In genomic region chr2:166401860-166402259, GRCm38 (mm10) we compare ENCODE assay signal across 25 mouse cellular contexts.
A peak's percentile ranks its signal among the peaks of the same experiment; 100 is the strongest.
DNase-seq lines count a peak whose midpoint lies in the region; ATAC-seq and TF ChIP-seq lines count a peak whose summit lies in the region.
"Had no signal": no experiment of that assay in that cellular context is flagged by ENCODE, and none has a peak within 500 bp of the region (broad histone marks: within the 10 kb centered on the region; RNA-seq: fewer than 3 reads in every experiment).

No protein-coding gene starts in this region.

- ATAC-seq in forebrain, embryonic 13.5 days = no peak
- ATAC-seq in heart, postnatal 0 days (ENCODE audit: insufficient read depth, low read depth) = no peak
- peak; percentile 71 for ATAC-seq in common myeloid progenitor, adult 5-6 weeks (replicated peaks; ENCODE audit: low read depth, poor library complexity, severe bottlenecking)
- ATAC-seq in midbrain, embryonic 15.5 days (replicated peaks) = no peak
- ATAC-seq: CD4-positive, CD25-positive, alpha-beta regulatory T cell, adult 4 months; forebrain, embryonic 15.5 days had no signal

- peaks cover 61% of the 10 kb centered on the region for H3K4me1 ChIP-seq in forebrain, embryonic 10.5 days
- peaks cover 20% of the 10 kb centered on the region for H3K4me1 ChIP-seq in forebrain, embryonic 13.5 days
- H3K4me1 ChIP-seq in heart, postnatal 0 days (ENCODE audit: control insufficient read depth, insufficient read depth) = peaks cover 37% of the 10 kb centered on the region
- H3K4me1 ChIP-seq in midbrain, embryonic 15.5 days = peaks cover 28% of the 10 kb centered on the region
- H3K4me1 ChIP-seq: forebrain, embryonic 15.5 days; liver, embryonic 15.5 days had no signal

- intact Hi-C loops in heart, postnatal 36 days (cut with DNase I) = no loop called here

- peaks cover 37% of the 10 kb centered on the region for H3K27me3 ChIP-seq in forebrain, embryonic 10.5 days (ENCODE audit: poor library complexity, severe bottlenecking)
- peaks cover 16% of the 10 kb centered on the region; the same call in 1 of the 2 replicates for H3K27me3 ChIP-seq in forebrain, embryonic 13.5 days
- no peaks in the 10 kb centered on the region for H3K27me3 ChIP-seq in heart, postnatal 0 days (ENCODE audit: control insufficient read depth, insufficient read depth, low read length)
- H3K27me3 ChIP-seq in splenic B cell, adult 2 months (ENCODE audit: control insufficient read depth, insufficient read depth, low read length, poor library complexity, severe bottlenecking) = no peaks in the 10 kb centered on the region
- no peaks in the 10 kb centered on the region for H3K27me3 ChIP-seq in midbrain, embryonic 15.5 days (replicated peaks)
- H3K27me3 ChIP-seq: forebrain, embryonic 15.5 days; liver, embryonic 15.5 days had no signal

- H3K27ac ChIP-seq in forebrain, embryonic 10.5 days = 0 out of 2 replicates have a peak overlapping the region, but pooled peaks have one; percentile 8
- no peak overlapping the region for H3K27ac ChIP-seq in forebrain, embryonic 13.5 days
- peak overlapping the region; percentile 97 for H3K27ac ChIP-seq in heart, postnatal 0 days (ENCODE audit: low read depth)
- no peak overlapping the region for H3K27ac ChIP-seq in midbrain, embryonic 15.5 days
- H3K27ac ChIP-seq: forebrain, embryonic 15.5 days; hindbrain, embryonic 15.5 days; kidney, postnatal 0 days; left cerebral cortex, adult 2 months; liver, embryonic 15.5 days; lung, embryonic 15.5 days had no signal

- H3K36me3 ChIP-seq in forebrain, embryonic 10.5 days (replicated peaks) = no peaks in the 10 kb centered on the region
- H3K36me3 ChIP-seq in forebrain, embryonic 13.5 days (ENCODE audit: poor library complexity, severe bottlenecking) = no peaks in the 10 kb centered on the region
- H3K36me3 ChIP-seq in heart, postnatal 0 days (replicated peaks; ENCODE audit: control insufficient read depth, insufficient read depth, low read length) = no peaks in the 10 kb centered on the region
- H3K36me3 ChIP-seq in splenic B cell, adult 2 months (ENCODE audit: control insufficient read depth, insufficient read depth, low read length, poor library complexity, severe bottlenecking) = no peaks in the 10 kb centered on the region
- H3K36me3 ChIP-seq in midbrain, embryonic 15.5 days (replicated peaks) = no peaks in the 10 kb centered on the region
- H3K36me3 ChIP-seq: forebrain, embryonic 15.5 days; hindbrain, embryonic 15.5 days; limb, embryonic 10.5 days; liver, embryonic 15.5 days; lung, embryonic 15.5 days; midbrain, embryonic 10.5 days had no signal

- 92% methylated on average over 3 of the region's 3 CpGs for WGBS in forebrain, embryonic 10.5 days
- WGBS in forebrain, embryonic 13.5 days = 84% methylated on average over 3 of the region's 3 CpGs
- WGBS in heart, postnatal 0 days = 78% methylated on average over 3 of the region's 3 CpGs
- WGBS in midbrain, embryonic 15.5 days = 82% methylated on average over 3 of the region's 3 CpGs

- no peak for DNase-seq in forebrain, embryonic 10.5 days (ENCODE audit: extremely low spot score, low spot score)
- DNase-seq in heart, postnatal 0 days (ENCODE audit: low spot score) = no peak
- DNase-seq in heart, postnatal 36 days = no peak
- peak; percentile 67 for DNase-seq in splenic B cell, adult 2 months (ENCODE audit: low read depth, low spot score)
- DNase-seq: adrenal gland, adult 2 months; cerebellum, adult 11-12 months; cerebellum, postnatal 25 days; embryo, embryonic 11 days; heart, postnatal 4 days; kidney, adult 2 months; liver; lung, postnatal 4 days; thymus, postnatal 25 days had no signal

- H3K9me3 ChIP-seq in forebrain, embryonic 10.5 days = no peaks in the 10 kb centered on the region
- no peaks in the 10 kb centered on the region for H3K9me3 ChIP-seq in forebrain, embryonic 13.5 days (replicated peaks)
- no peaks in the 10 kb centered on the region for H3K9me3 ChIP-seq in heart, postnatal 0 days (replicated peaks; ENCODE audit: control insufficient read depth, low read length)
- no peaks in the 10 kb centered on the region for H3K9me3 ChIP-seq in midbrain, embryonic 15.5 days
- H3K9me3 ChIP-seq: forebrain, embryonic 15.5 days; hindbrain, embryonic 15.5 days; limb, embryonic 10.5 days; liver, embryonic 15.5 days; lung, embryonic 15.5 days; midbrain, embryonic 10.5 days had no signal

- H3K4me3 ChIP-seq in forebrain, embryonic 10.5 days = no peak overlapping the region
- no peak overlapping the region for H3K4me3 ChIP-seq in forebrain, embryonic 13.5 days
- no peak overlapping the region for H3K4me3 ChIP-seq in heart, postnatal 0 days (ENCODE audit: low read depth, low read length)
- H3K4me3 ChIP-seq in midbrain, embryonic 15.5 days = no peak overlapping the region
- H3K4me3 ChIP-seq: forebrain, embryonic 15.5 days; hindbrain, embryonic 15.5 days; left cerebral cortex, adult 2 months; limb, embryonic 10.5 days; liver, embryonic 15.5 days; lung, embryonic 15.5 days; midbrain, embryonic 10.5 days had no signal

- no peak for TF ChIP-seq EP300 in heart, postnatal 0 days (IDR thresholded peaks at IDR 0.05; ENCODE audit: low read depth)

- no peak overlapping the region for H3K9ac ChIP-seq in forebrain, embryonic 13.5 days
- no peak overlapping the region for H3K9ac ChIP-seq in heart, postnatal 0 days (replicated peaks; ENCODE audit: low read depth, low read length)
- no peak overlapping the region for H3K9ac ChIP-seq in midbrain, embryonic 15.5 days
- H3K9ac ChIP-seq: forebrain, embryonic 15.5 days; hindbrain, embryonic 15.5 days; liver, embryonic 15.5 days; lung, embryonic 15.5 days had no signal

- H3K4me2 ChIP-seq in forebrain, embryonic 13.5 days = no peak overlapping the region
- H3K4me2 ChIP-seq in heart, postnatal 0 days (ENCODE audit: low read depth, low read length) = no peak overlapping the region
- H3K4me2 ChIP-seq in midbrain, embryonic 15.5 days = no peak overlapping the region
- H3K4me2 ChIP-seq: forebrain, embryonic 15.5 days; hindbrain, embryonic 15.5 days; liver, embryonic 15.5 days; lung, embryonic 15.5 days had no signal

- no peak for TF ChIP-seq CTCF in heart, postnatal 0 days (IDR thresholded peaks at IDR 0.05; ENCODE audit: low read depth)

Comparison
In these comparisons a context has a peak if more than half of its experiments do, and no peak if none do; other contexts are left out.
1. H3K27ac ChIP-seq: peak in forebrain, embryonic 10.5 days (single experiment) and heart, postnatal 0 days (single experiment); none in forebrain, embryonic 13.5 days (single experiment) and midbrain, embryonic 15.5 days (single experiment).